Comparison of ENCODE assay signal across 9 mouse cellular contexts in the genomic region with DNA sequence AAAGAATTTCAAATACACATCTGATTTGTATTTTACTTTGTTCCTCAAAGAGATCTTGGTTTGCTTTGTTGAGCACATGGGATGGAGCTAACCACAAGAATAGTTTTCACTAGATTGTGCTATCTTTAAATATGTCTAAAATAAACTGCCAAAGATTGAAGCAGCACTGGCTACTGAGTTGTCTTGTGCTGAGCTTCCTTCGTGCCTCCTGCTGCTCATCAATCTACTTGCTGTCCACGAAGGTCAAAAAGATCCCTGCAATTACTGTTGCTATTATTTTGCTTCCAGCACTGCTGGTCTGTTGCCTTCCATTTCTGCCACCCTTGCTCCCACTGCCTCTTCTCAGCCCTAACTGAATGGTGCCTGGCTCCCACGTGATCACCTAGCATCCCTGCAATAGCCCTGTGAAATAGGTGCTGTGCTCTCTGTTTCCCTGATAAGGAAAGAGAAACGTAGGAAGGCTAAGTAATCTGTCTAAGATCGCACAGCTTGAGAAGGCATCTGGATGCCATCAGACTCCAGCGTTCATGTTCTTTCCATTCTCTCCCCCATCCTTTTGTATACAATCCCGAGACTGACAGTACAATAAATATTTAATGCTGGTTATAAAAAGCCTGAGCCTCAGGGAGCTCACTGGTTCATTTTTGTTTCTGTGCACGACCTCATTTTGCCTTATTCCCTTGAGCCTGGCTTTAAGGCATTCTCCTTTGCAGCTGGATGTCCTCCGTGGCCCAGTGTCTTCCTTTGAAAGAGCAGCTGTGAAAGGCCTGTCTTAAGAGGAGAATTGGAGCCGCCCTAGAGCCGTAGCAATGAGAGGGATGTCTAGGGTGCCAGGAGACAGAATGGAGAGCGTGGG. TPM values are rescaled to one million over a fixed set of nuclear protein-coding genes. Genes with fewer than 3 reads are reported as not detected.
DNase-seq lines count a peak whose midpoint lies in the region; ATAC-seq and TF ChIP-seq lines count a peak whose summit lies in the region.
"Had no signal": no experiment of that assay in that cellular context is flagged by ENCODE, and none has a peak within 500 bp of the region (broad histone marks: within the 10 kb centered on the region; RNA-seq: fewer than 3 reads in every experiment).

No protein-coding gene starts in this region.

- no peak for DNase-seq in forebrain, embryonic 11.5 days (ENCODE audit: low spot score)
- peak; percentile 66 for DNase-seq in lung, embryonic 14.5 days
- DNase-seq in lung, postnatal 36 days, result no peak
- peak; percentile 66 for DNase-seq in limb, embryonic 14.5 days (ENCODE audit: low spot score)
- no peak for DNase-seq in frontal cortex, postnatal 36 days (ENCODE audit: low spot score in 2 of 2)
- no peak for DNase-seq in urinary bladder, adult 18-20 months (ENCODE audit: low spot score in 2 of 2)
- DNase-seq: thymus, adult 18-20 months had no signal

- no peak overlapping the region for H3K27ac ChIP-seq in forebrain, embryonic 12.5 days
- no peak overlapping the region for H3K27ac ChIP-seq in forebrain, embryonic 11.5 days (ENCODE audit: low read depth, low read length)
- peak overlapping the region; percentile 77 for H3K27ac ChIP-seq in lung, embryonic 14.5 days (ENCODE audit: low read depth)
- peak overlapping the region; percentile 52 for H3K27ac ChIP-seq in limb, embryonic 14.5 days (replicated peaks; ENCODE audit: low read depth, low read length)
- peak overlapping the region; percentile 88 for H3K27ac ChIP-seq in stomach, embryonic 15.5 days

- no peak for TF ChIP-seq POLR2A in limb, embryonic 14.5 days (IDR thresholded peaks at IDR 0.05; ENCODE audit: borderline replicate concordance, extremely low read depth, insufficient read depth, insufficient read length)

- 38% methylated on average over 12 of the region's 12 CpGs for WGBS in forebrain, embryonic 12.5 days
- 41% methylated on average over 12 of the region's 12 CpGs for WGBS in forebrain, embryonic 11.5 days
- 16% methylated on average over 12 of the region's 12 CpGs for WGBS in lung, embryonic 14.5 days
- 16% methylated on average over 12 of the region's 12 CpGs for WGBS in limb, embryonic 14.5 days
- 16% methylated on average over 12 of the region's 12 CpGs for WGBS in stomach, embryonic 15.5 days

- H3K27me3 ChIP-seq in forebrain, embryonic 12.5 days, result no peaks in the 10 kb centered on the region
- H3K27me3 ChIP-seq in forebrain, embryonic 11.5 days (ENCODE audit: control insufficient read depth, insufficient read depth, low read length), result no peaks in the 10 kb centered on the region
- no peaks in the 10 kb centered on the region for H3K27me3 ChIP-seq in lung, embryonic 14.5 days (ENCODE audit: insufficient read depth, low read length)
- no peaks in the 10 kb centered on the region for H3K27me3 ChIP-seq in limb, embryonic 14.5 days (ENCODE audit: control insufficient read depth, insufficient read depth, low read length)
- H3K27me3 ChIP-seq in stomach, embryonic 15.5 days (replicated peaks), result no peaks in the 10 kb centered on the region

- H3K9me3 ChIP-seq in forebrain, embryonic 12.5 days, result no peaks in the 10 kb centered on the region
- H3K9me3 ChIP-seq in forebrain, embryonic 11.5 days (ENCODE audit: control insufficient read depth, low read length), result no peaks in the 10 kb centered on the region
- H3K9me3 ChIP-seq in lung, embryonic 14.5 days (ENCODE audit: low read depth, low read length), result no peaks in the 10 kb centered on the region
- no peaks in the 10 kb centered on the region for H3K9me3 ChIP-seq in limb, embryonic 14.5 days (ENCODE audit: control insufficient read depth, low read length)
- H3K9me3 ChIP-seq in stomach, embryonic 15.5 days, result no peaks in the 10 kb centered on the region

- H3K4me2 ChIP-seq in forebrain, embryonic 12.5 days, result no peak overlapping the region
- H3K4me2 ChIP-seq in forebrain, embryonic 11.5 days (ENCODE audit: low read depth, low read length, severe bottlenecking), result no peak overlapping the region
- peak overlapping the region; percentile 14 for H3K4me2 ChIP-seq in lung, embryonic 14.5 days
- H3K4me2 ChIP-seq in limb, embryonic 14.5 days (replicated peaks; ENCODE audit: low read depth, low read length, severe bottlenecking), result no peak overlapping the region; the same call in 1 of the 2 replicates
- no peak overlapping the region for H3K4me2 ChIP-seq in stomach, embryonic 15.5 days

- no peak overlapping the region for H3K4me3 ChIP-seq in forebrain, embryonic 12.5 days (replicated peaks)
- H3K4me3 ChIP-seq in forebrain, embryonic 11.5 days (ENCODE audit: low read depth, low read length), result no peak overlapping the region
- H3K4me3 ChIP-seq in lung, embryonic 14.5 days (ENCODE audit: low read depth, low read length), result no peak overlapping the region
- no peak overlapping the region for H3K4me3 ChIP-seq in limb, embryonic 14.5 days (replicated peaks; ENCODE audit: low read length)
- H3K4me3 ChIP-seq in stomach, embryonic 15.5 days (replicated peaks), result no peak overlapping the region

- H3K4me1 ChIP-seq in forebrain, embryonic 12.5 days, result peaks cover 9% of the 10 kb centered on the region
- no peaks in the 10 kb centered on the region for H3K4me1 ChIP-seq in forebrain, embryonic 11.5 days (replicated peaks; ENCODE audit: control insufficient read depth, insufficient read depth, low read length)
- no peaks in the 10 kb centered on the region; the same call in 1 of the 2 replicates for H3K4me1 ChIP-seq in lung, embryonic 14.5 days (ENCODE audit: insufficient read depth)
- 0 out of 2 replicates have a peak, but pooled peaks cover 3% of the 10 kb centered on the region for H3K4me1 ChIP-seq in limb, embryonic 14.5 days (ENCODE audit: control insufficient read depth, insufficient read depth, low read length)
- H3K4me1 ChIP-seq in stomach, embryonic 15.5 days, result peaks cover 9% of the 10 kb centered on the region; the same call in 1 of the 2 replicates

- TF ChIP-seq CTCF in lung, embryonic 14.5 days (IDR thresholded peaks at IDR 0.05; ENCODE audit: low read depth), result no peak

- ATAC-seq in forebrain, embryonic 12.5 days (ENCODE audit: low FRiP score), result 0 out of 2 replicates have a peak, but pooled peaks have one; percentile 55
- ATAC-seq in forebrain, embryonic 11.5 days (replicated peaks; ENCODE audit: low FRiP score), result no peak; the same call in 1 of the 2 replicates
- ATAC-seq in lung, embryonic 14.5 days (ENCODE audit: insufficient read depth), result peak; percentile 77
- ATAC-seq in limb, embryonic 14.5 days (ENCODE audit: low FRiP score, low read depth), result peak; percentile 78; the same call in 1 of the 2 replicates
- peak; percentile 67 for ATAC-seq in stomach, embryonic 15.5 days (ENCODE audit: insufficient read depth, low FRiP score, low read depth)

- H3K36me3 ChIP-seq in forebrain, embryonic 12.5 days (replicated peaks), result no peaks in the 10 kb centered on the region
- no peaks in the 10 kb centered on the region for H3K36me3 ChIP-seq in forebrain, embryonic 11.5 days (ENCODE audit: control insufficient read depth, insufficient read depth, low read length)
- no peaks in the 10 kb centered on the region for H3K36me3 ChIP-seq in lung, embryonic 14.5 days (ENCODE audit: insufficient read depth)
- no peaks in the 10 kb centered on the region for H3K36me3 ChIP-seq in limb, embryonic 14.5 days (ENCODE audit: control insufficient read depth, insufficient read depth, low read length)
- H3K36me3 ChIP-seq in stomach, embryonic 15.5 days, result no peaks in the 10 kb centered on the region

- no peak overlapping the region for H3K9ac ChIP-seq in forebrain, embryonic 12.5 days
- no peak overlapping the region for H3K9ac ChIP-seq in forebrain, embryonic 11.5 days (ENCODE audit: low read length)
- no peak overlapping the region for H3K9ac ChIP-seq in lung, embryonic 14.5 days
- 0 out of 2 replicates have a peak overlapping the region, but pooled peaks have one; percentile 17 for H3K9ac ChIP-seq in limb, embryonic 14.5 days (ENCODE audit: low read depth, low read length, severe bottlenecking)
- no peak overlapping the region for H3K9ac ChIP-seq in stomach, embryonic 15.5 days

RNA-seq across cellular contexts. Expression of a gene that starts 49.0 kb away (rescaled TPM):
- 17.6 and 18.2 TPM in 2 replicates for polyA plus RNA-seq in forebrain, embryonic 12.5 days (2016; fragmentation: Nextera tagmentation; extraction: Ambion mirVana)
- 30.5 and 32.9 TPM in 2 replicates for polyA plus RNA-seq in forebrain, embryonic 11.5 days (2014; fragmentation: Nextera tagmentation; extraction: Ambion mirVana)
- 29.6 and 30.4 TPM in 2 replicates for polyA plus RNA-seq in lung, embryonic 14.5 days (2014; fragmentation: Nextera tagmentation; extraction: Ambion mirVana)
- polyA plus RNA-seq in limb, embryonic 14.5 days (2012; rRNA removed), result 21.2 and 21.3 TPM in 2 replicates
- polyA plus RNA-seq in limb, embryonic 14.5 days (2014; fragmentation: Nextera tagmentation; extraction: Ambion mirVana), result 21.0 and 27.4 TPM in 2 replicates
- polyA plus RNA-seq in stomach, embryonic 15.5 days (2015; fragmentation: Nextera tagmentation; extraction: Ambion mirVana), result 23.2 and 23.6 TPM in 2 replicates

Comparison
In these comparisons a context has a peak if more than half of its experiments do, and no peak if none do; other contexts are left out.
1. DNase-seq: peak in lung, embryonic 14.5 days (single experiment) and limb, embryonic 14.5 days (single experiment); none in forebrain, embryonic 11.5 days (single experiment), lung, postnatal 36 days (single experiment), frontal cortex, postnatal 36 days (0 of 2) and urinary bladder, adult 18-20 months (0 of 2).
2. H3K27ac ChIP-seq: peak in lung, embryonic 14.5 days (single experiment), limb, embryonic 14.5 days (single experiment) and stomach, embryonic 15.5 days (single experiment); none in forebrain, embryonic 12.5 days (single experiment) and forebrain, embryonic 11.5 days (single experiment).